Mouse (Mus musculus): Measurements from ENCODE around the gene AC140267.1. TPM values are rescaled to one million over a fixed set of nuclear protein-coding genes. Genes with fewer than 3 reads are reported as not detected.

Gene AC140267.1
- polyA plus RNA-seq, 1 experiment from 2014 or later = not detected

GRCm38 (mm10) chr15:80215716-80216479, 19.7 kb upstream of the AC140267.1 start:
- no peaks in the 10 kb centered on the region for H3K9me3 ChIP-seq
- H3K9ac ChIP-seq = no peak overlapping the region
- no peak overlapping the region for H3K4me3 ChIP-seq
- H3K4me2 ChIP-seq = no peak overlapping the region
- 23% methylated on average over 10 of the region's 10 CpGs for WGBS
- H3K27ac ChIP-seq = no peak overlapping the region
- peaks cover 48% of the 10 kb centered on the region for H3K36me3 ChIP-seq
- H3K4me1 ChIP-seq (replicated peaks) = peaks cover 10% of the 10 kb centered on the region; the same call in 1 of the 2 replicates
- no peaks in the 10 kb centered on the region for H3K27me3 ChIP-seq
- ATAC-seq (ENCODE audit: low FRiP score) = no peak

- Histone ChIP-seq H3K4me2 (no peak overlapping the region), H3K4me1 (replicated peaks) (peaks cover 10% of the 10 kb centered on the region; the same call in 1 of the 2 replicates), H3K27ac (no peak overlapping the region), H3K27me3 (no peaks in the 10 kb centered on the region), H3K9me3 (no peaks in the 10 kb centered on the region), H3K9ac (no peak overlapping the region), H3K36me3 (peaks cover 42% of the 10 kb centered on the region), H3K4me3 (no peak overlapping the region)
- 71% methylated on average over 9 of the region's 9 CpGs for WGBS
- no peak for ATAC-seq (ENCODE audit: low FRiP score)
Measured at GRCm38 (mm10) chr15:80216480-80216820, 19.2 kb upstream of the AC140267.1 start.

- Histone ChIP-seq H3K36me3 (peaks cover 32% of the 10 kb centered on the region), H3K4me3 (no peak overlapping the region), H3K4me2 (no peak overlapping the region), H3K4me1 (replicated peaks) (peaks cover 10% of the 10 kb centered on the region; the same call in 1 of the 2 replicates), H3K27me3 (no peaks in the 10 kb centered on the region), H3K9ac (no peak overlapping the region), H3K9me3 (no peaks in the 10 kb centered on the region), H3K27ac (no peak overlapping the region)
- WGBS = 93% methylated on average over 10 of the region's 10 CpGs
- ATAC-seq (ENCODE audit: low FRiP score) = no peak
Measured at GRCm38 (mm10) chr15:80217476-80217875, 18.2 kb upstream of the AC140267.1 start.

DNA sequence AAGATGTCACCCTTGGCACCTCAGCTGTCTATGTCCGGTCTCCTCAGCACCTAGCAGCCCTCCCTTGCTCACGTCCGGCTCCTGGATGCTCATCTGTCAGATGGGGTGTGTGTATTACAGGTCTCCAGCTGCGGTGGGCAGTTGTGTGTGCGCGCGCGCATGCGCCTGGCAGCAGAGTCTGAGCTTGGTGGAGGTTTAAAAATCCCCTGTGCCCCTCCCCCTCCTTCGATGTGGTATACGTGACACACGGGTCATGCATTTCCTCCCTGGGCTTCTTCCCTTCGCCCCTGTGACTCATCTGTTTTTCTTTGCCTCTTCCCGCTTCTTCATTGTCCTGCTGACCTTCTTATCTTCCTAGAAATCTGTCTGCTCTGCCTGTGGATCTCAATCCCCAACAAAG, 16.4 kb upstream of the AC140267.1 start:
- no peak overlapping the region for H3K9ac ChIP-seq
- WGBS = 65% methylated on average over 14 of the region's 14 CpGs
- H3K4me2 ChIP-seq = 0 out of 2 replicates have a peak overlapping the region, but pooled peaks have one; percentile 10
- H3K9me3 ChIP-seq = no peaks in the 10 kb centered on the region
- peaks cover 10% of the 10 kb centered on the region; the same call in 1 of the 2 replicates for H3K4me1 ChIP-seq (replicated peaks)
- no peak overlapping the region for H3K4me3 ChIP-seq
- H3K27ac ChIP-seq = no peak overlapping the region
- no peaks in the 10 kb centered on the region for H3K27me3 ChIP-seq
- ATAC-seq (ENCODE audit: low FRiP score) = no peak
- H3K36me3 ChIP-seq = peaks cover 15% of the 10 kb centered on the region

GRCm38 (mm10) chr15:80219705-80220657, 15.7 kb upstream of the AC140267.1 start:
- H3K4me3 ChIP-seq = no peak overlapping the region
- 70% methylated on average over 4 of the region's 4 CpGs for WGBS
- H3K9me3 ChIP-seq = no peaks in the 10 kb centered on the region
- no peak for ATAC-seq (ENCODE audit: low FRiP score)
- no peak overlapping the region for H3K4me2 ChIP-seq
- H3K4me1 ChIP-seq (replicated peaks) = peaks cover 10% of the 10 kb centered on the region; the same call in 1 of the 2 replicates
- H3K36me3 ChIP-seq = peaks cover 7% of the 10 kb centered on the region; the same call in 1 of the 2 replicates
- no peak overlapping the region for H3K9ac ChIP-seq
- no peak overlapping the region for H3K27ac ChIP-seq
- no peaks in the 10 kb centered on the region for H3K27me3 ChIP-seq

DNA sequence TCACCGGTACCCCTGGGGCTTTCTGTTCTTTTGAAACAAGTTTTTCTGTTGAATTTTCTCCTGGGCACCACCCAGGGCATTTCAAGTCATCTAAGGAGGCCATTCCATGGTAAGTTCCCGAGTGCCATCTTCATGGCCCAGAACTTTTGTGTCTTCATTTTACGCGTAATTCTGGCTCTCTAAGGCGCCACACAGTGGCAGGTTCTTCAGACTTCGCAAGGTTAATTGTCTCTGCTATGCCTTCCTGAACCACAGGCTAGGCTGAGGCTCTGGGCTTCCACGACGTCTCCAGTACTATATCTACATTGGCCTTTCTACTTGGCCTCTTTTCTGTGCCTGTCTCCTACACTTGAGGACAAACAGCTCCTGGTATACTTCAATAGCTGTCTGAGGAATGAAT, 14.6 kb upstream of the AC140267.1 start:
- ATAC-seq (ENCODE audit: low FRiP score) = no peak
- no peak overlapping the region for H3K27ac ChIP-seq
- no peak overlapping the region for H3K4me3 ChIP-seq
- peaks cover 7% of the 10 kb centered on the region; the same call in 1 of the 2 replicates for H3K4me1 ChIP-seq (replicated peaks)
- H3K9ac ChIP-seq = no peak overlapping the region
- H3K36me3 ChIP-seq = 0 out of 2 replicates have a peak, but pooled peaks cover 6% of the 10 kb centered on the region
- WGBS = 72% methylated on average over 8 of the region's 8 CpGs
- no peak overlapping the region for H3K4me2 ChIP-seq
- H3K27me3 ChIP-seq = no peaks in the 10 kb centered on the region
- H3K9me3 ChIP-seq = no peaks in the 10 kb centered on the region

- no peaks in the 10 kb centered on the region for H3K36me3 ChIP-seq
- H3K27ac ChIP-seq = no peak overlapping the region
- ATAC-seq (ENCODE audit: low FRiP score) = no peak
- no peaks in the 10 kb centered on the region for H3K27me3 ChIP-seq
- no peak overlapping the region for H3K4me3 ChIP-seq
- H3K9ac ChIP-seq = no peak overlapping the region
- H3K4me2 ChIP-seq = no peak overlapping the region
- no peaks in the 10 kb centered on the region for H3K9me3 ChIP-seq
- H3K4me1 ChIP-seq (replicated peaks) = peaks cover 12% of the 10 kb centered on the region; the same call in 1 of the 2 replicates
- WGBS = 90% methylated on average over 7 of the region's 7 CpGs
Measured at GRCm38 (mm10) chr15:80223751-80224150, 11.9 kb upstream of the AC140267.1 start.

DNA sequence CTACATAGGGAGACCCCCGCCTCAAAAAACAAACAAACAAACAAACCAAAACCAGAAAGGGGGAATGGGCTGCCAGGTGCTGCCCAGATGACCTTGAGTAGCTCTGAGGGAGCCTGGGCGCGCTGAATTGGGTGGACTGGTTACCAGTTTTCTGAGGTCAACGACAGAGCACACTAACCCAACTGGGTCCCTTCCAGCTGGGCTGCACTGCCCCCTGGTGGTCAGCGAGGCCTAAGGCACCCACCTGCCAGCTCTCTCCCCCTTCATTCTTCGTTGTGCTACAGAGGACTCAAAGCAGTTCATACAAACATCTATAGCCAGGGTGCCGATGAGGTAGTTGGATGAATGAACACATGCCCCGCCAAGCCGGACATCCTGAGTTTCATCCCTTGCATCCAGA, 10.4 kb upstream of the AC140267.1 start:
- peaks cover 5% of the 10 kb centered on the region; the same call in 1 of the 2 replicates for H3K4me1 ChIP-seq (replicated peaks)
- H3K36me3 ChIP-seq = no peaks in the 10 kb centered on the region
- 26% methylated on average over 9 of the region's 9 CpGs for WGBS
- no peak overlapping the region for H3K9ac ChIP-seq
- no peak overlapping the region for H3K4me2 ChIP-seq
- no peak overlapping the region for H3K27ac ChIP-seq
- no peaks in the 10 kb centered on the region for H3K27me3 ChIP-seq
- no peaks in the 10 kb centered on the region for H3K9me3 ChIP-seq
- no peak overlapping the region for H3K4me3 ChIP-seq
- no peak for ATAC-seq (ENCODE audit: low FRiP score)

DNA sequence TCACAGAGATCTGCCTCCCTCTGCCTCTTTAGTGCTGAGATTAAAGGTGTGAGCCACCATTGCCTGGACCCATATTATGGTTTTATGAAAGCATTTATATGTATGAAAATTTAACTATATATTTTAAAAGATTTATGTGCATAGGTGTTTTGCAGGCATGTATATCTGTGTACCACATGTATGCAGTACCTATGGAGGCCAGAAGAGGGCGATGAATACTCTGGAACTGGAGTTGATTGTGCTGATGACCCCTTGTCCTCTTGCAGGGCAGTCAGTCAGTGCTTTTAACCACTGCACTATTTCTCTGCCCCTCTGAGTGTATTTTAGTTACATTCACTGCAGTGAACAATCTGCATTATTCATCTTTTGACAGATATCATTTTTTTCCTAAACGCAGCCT, 9.8 kb upstream of the AC140267.1 start:
- H3K27ac ChIP-seq = no peak overlapping the region
- 46% methylated on average over 2 of the region's 2 CpGs for WGBS
- no peak overlapping the region for H3K4me3 ChIP-seq
- no peaks in the 10 kb centered on the region for H3K36me3 ChIP-seq
- H3K4me2 ChIP-seq = no peak overlapping the region
- peaks cover 5% of the 10 kb centered on the region; the same call in 1 of the 2 replicates for H3K4me1 ChIP-seq (replicated peaks)
- H3K9ac ChIP-seq = no peak overlapping the region
- ATAC-seq (ENCODE audit: low FRiP score) = no peak
- no peaks in the 10 kb centered on the region for H3K9me3 ChIP-seq
- no peaks in the 10 kb centered on the region for H3K27me3 ChIP-seq

DNA sequence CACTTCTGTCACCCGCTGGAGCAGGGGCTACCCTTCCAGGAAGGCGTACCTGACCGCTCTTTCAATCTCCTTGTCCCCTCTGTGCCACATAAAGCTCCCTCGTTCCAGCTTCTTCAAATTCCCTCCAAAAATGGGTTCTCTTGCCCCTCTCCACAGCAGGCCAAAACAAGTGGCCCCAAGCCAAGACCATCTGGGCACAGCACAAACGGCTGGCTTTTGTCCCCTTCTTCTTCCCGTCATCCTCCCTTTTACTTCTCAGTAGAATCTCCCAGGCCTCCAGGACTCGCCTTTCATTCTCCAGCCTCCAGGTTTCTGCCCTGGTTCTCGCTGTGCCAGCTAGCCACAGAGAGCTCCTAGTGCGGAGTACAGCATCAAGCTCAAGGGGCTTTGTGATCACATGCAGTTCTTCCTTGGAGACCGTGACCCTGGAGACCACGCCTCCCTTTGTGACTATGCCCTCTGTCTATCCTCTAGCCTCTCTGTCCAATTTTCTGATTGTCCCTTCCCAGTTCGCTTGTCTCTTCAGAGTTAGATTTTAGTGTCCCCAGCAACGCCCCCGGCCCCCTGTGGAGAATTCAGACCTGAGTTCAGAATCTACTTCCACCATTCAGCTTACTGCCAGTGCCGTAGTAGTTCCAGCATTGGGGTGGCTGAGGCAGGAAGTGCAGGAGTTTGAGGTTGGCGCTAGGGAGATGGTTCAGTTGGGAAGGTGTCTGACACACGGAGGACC, 7.4 kb upstream of the AC140267.1 start:
- H3K27me3 ChIP-seq = no peaks in the 10 kb centered on the region
- H3K4me1 ChIP-seq (replicated peaks) = peaks cover 8% of the 10 kb centered on the region; the same call in 1 of the 2 replicates
- H3K27ac ChIP-seq = 0 out of 2 replicates have a peak overlapping the region, but pooled peaks have one; percentile 4
- no peak overlapping the region for H3K4me2 ChIP-seq
- WGBS = 57% methylated on average over 17 of the region's 17 CpGs
- no peak for ATAC-seq (ENCODE audit: low FRiP score)
- H3K9ac ChIP-seq = peak overlapping the region; percentile 43
- no peak overlapping the region for H3K4me3 ChIP-seq
- H3K36me3 ChIP-seq = no peaks in the 10 kb centered on the region
- H3K9me3 ChIP-seq = no peaks in the 10 kb centered on the region

DNA sequence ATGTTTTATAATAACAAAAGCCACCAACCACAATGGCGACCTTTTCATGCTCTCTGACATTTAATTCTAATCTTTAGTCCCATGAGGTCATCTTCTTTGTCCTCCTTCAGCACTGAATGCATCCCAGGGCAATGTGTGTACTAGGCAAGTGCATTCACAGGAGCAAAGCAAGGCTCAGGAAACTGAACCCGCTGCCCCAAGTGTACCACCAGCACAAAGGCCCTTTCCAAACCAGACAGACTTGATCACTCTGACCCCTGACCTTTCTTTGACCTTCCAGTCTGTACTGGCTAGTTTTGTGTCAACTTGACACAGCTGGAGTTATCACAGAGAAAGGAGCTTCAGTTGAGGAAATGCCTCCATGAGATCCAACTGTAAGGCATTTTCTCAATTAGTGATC, 3.3 kb upstream of the AC140267.1 start:
- Histone ChIP-seq H3K27me3 (no peaks in the 10 kb centered on the region), H3K27ac (no peak overlapping the region), H3K4me3 (no peak overlapping the region), H3K9me3 (no peaks in the 10 kb centered on the region), H3K4me1 (replicated peaks) (peaks cover 24% of the 10 kb centered on the region), H3K4me2 (no peak overlapping the region), H3K9ac (no peak overlapping the region), H3K36me3 (peaks cover 17% of the 10 kb centered on the region)
- WGBS = 34% methylated on average over 2 of the region's 2 CpGs
- no peak for ATAC-seq (ENCODE audit: low FRiP score)

- H3K27ac ChIP-seq = peak overlapping the region; percentile 87
- H3K27me3 ChIP-seq = no peaks in the 10 kb centered on the region
- ATAC-seq (ENCODE audit: low FRiP score) = 0 out of 2 replicates have a peak, but pooled peaks have one; percentile 26
- peak overlapping the region; percentile 91 for H3K4me2 ChIP-seq
- H3K4me3 ChIP-seq = no peak overlapping the region
- no peaks in the 10 kb centered on the region for H3K9me3 ChIP-seq
- peaks cover 22% of the 10 kb centered on the region for H3K36me3 ChIP-seq
- no peak overlapping the region for H3K9ac ChIP-seq
- H3K4me1 ChIP-seq (replicated peaks) = peaks cover 22% of the 10 kb centered on the region
- 65% methylated on average over 4 of the region's 4 CpGs for whole genome bisulfite sequencing
Measured at GRCm38 (mm10) chr15:80233053-80233452, 2.6 kb upstream of the AC140267.1 start.
